Mouse (Mus musculus): ENCODE data around the gene Ccdc9. TPM values are rescaled to one million over a fixed set of nuclear protein-coding genes. Genes with fewer than 3 reads are reported as not detected.

Gene Ccdc9
- total RNA-seq, 1 experiment from 2014 or later, result 53.6 TPM

- peak; percentile 23; the same call in 1 of the 2 replicates for ATAC-seq (replicated peaks; ENCODE audit: low read depth, poor library complexity, severe bottlenecking)
Measured at GRCm38 (mm10) chr7:16239554-16239997, 47.0 kb downstream of the Ccdc9 start.

DNA sequence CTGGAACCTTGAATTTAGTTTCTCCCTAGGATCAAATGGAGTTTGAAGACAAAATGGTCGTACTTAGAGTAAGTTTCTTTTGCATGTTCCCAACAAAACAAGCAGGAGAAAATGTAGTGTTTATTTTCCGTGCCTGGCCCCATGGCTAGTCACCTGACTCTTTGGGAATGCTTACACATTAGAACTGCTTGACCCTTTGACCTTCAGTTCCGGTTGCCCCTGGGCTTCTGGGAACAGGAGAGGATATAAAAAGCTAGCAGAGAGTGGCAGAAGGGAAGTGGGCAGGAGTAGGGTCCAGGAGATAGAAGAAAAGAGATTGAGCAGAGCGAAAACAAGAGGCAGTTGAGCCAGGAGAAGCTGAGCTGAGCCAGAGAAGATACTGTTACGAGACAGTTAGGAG is 56.7 kb downstream of the Ccdc9 start:
- no peak for ATAC-seq (replicated peaks; ENCODE audit: low read depth, poor library complexity, severe bottlenecking)

Other genes starting within 250 kb of the Ccdc9 start
- gene Bicra, start 238.9 kb downstream of the Ccdc9 start, total RNA-seq (2017), result 1.2 and 2.5 TPM in 2 replicates
- gene Zfp541, start 225.0 kb downstream of the Ccdc9 start, total RNA-seq (2017), result not detected in 2 replicates
- 61.1 and 65.9 TPM in 2 replicates for gene Napa, start 188.3 kb downstream of the Ccdc9 start, total RNA-seq (2017)
- gene Kptn, start 166.9 kb downstream of the Ccdc9 start, total RNA-seq (2017), result 6.5 and 6.8 TPM in 2 replicates
- gene Slc8a2, start 157.0 kb downstream of the Ccdc9 start, total RNA-seq (2017), result 0.09 TPM in 1 of 2 replicates, not detected in the other
- gene Meis3, start 111.7 kb downstream of the Ccdc9 start, total RNA-seq (2017), result not detected in 2 replicates
- gene Dhx34, start 64.8 kb downstream of the Ccdc9 start, total RNA-seq (2017), result 4.5 and 9.2 TPM in 2 replicates
- 1.1 and 3.1 TPM in 2 replicates for gene C5ar2, start 42.6 kb downstream of the Ccdc9 start, total RNA-seq (2017)
- 0.55 TPM in 1 of 2 replicates, not detected in the other for gene C5ar1, start 27.3 kb downstream of the Ccdc9 start, total RNA-seq (2017)
- 15.1 and 18.0 TPM in 2 replicates for gene Inafm1, start 13.2 kb downstream of the Ccdc9 start, total RNA-seq (2017)
- gene Bbc3, start 21.6 kb upstream of the Ccdc9 start, total RNA-seq (2017), result 1.4 and 2.5 TPM in 2 replicates
- 424 and 443 TPM in 2 replicates for gene Sae1, start 101.0 kb upstream of the Ccdc9 start, total RNA-seq (2017)
- 31.5 and 52.8 TPM in 2 replicates for gene Zc3h4, start 114.1 kb upstream of the Ccdc9 start, total RNA-seq (2017)
- 14.8 and 22.5 TPM in 2 replicates for gene Tmem160, start 166.0 kb upstream of the Ccdc9 start, total RNA-seq (2017)
- gene Npas1, start 190.9 kb upstream of the Ccdc9 start, total RNA-seq (2017), result not detected in 2 replicates